Mouse (Mus musculus) G1E (cell line): ENCODE results near the gene Hs6st1.

ENCODE experiments used
- CTCF ChIP-seq: IDR thresholded peaks from 2 replicates; pipeline ENCODE4 v1.5.1; 2012; ENCODE audit warnings: low read depth, low read length, inconsistent platforms, mixed read lengths
- GATA1 ChIP-seq: IDR thresholded peaks from 2 replicates; pipeline ENCODE4 v1.6.1; 2012; ENCODE audit warnings: borderline replicate concordance, low read length, inconsistent platforms, mixed read lengths

DNA sequence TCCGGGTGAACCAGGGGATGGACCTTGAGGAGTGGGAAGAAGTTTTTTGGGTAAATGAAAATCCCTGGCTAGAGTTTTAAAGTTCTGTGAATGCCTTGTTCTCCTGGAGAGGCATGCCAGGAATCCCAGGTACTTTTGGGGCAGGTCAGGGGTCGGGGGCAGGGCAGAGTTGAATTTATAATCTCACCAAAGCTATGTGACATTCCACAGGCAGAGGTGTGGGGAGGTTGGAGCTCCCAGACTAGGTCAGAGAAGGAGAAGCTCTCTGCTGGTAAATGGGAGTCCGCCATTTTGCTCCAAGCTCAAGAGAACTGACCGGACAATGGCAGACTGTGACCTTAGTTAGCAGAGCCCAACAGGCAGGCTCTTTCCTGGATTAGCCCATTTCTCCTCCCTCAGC, 51.2 kb downstream of the Hs6st1 start:
- TF ChIP-seq CTCF (no peak), GATA1 (no peak)
